Mouse (Mus musculus) embryonic facial prominence, embryonic 13.5 days (tissue): ENCODE measurements around the gene Mcf2l. TPM values are rescaled to one million over a fixed set of nuclear protein-coding genes. Genes with fewer than 3 reads are reported as not detected.
A peak's percentile ranks its signal among the peaks of the same experiment; 100 is the strongest.

Experiments
- ATAC-seq: fragments of 200-750 bp; cut with Nextera tagmentation; 2 replicates; pipeline ENCODE4 v1.8.0; 2017; ENCODE audit warnings: low read depth; ENCODE audit not compliant: insufficient number of reproducible peaks, insufficient read depth, low FRiP score, low TSS enrichment
- H3K27ac ChIP-seq: fragments of 300-500 bp; sonication (generic); 2 replicates; pipeline ENCODE4 v1.5.1; 2015; ENCODE audit warnings: moderate library complexity, mild to moderate bottlenecking, inconsistent platforms
- H3K27me3 ChIP-seq: fragments of 300-500 bp; sonication (generic); 2 replicates; pipeline ENCODE4 v1.6.1; 2015; ENCODE audit warnings: mild to moderate bottlenecking, inconsistent platforms
- H3K36me3 ChIP-seq: fragments of 300-500 bp; sonication (generic); 2 replicates; pipeline ENCODE4 v1.6.1; 2015; ENCODE audit warnings: mild to moderate bottlenecking, inconsistent platforms
- H3K4me1 ChIP-seq: fragments of 300-500 bp; sonication (generic); 2 replicates; pipeline ENCODE4 v1.6.1; 2015; ENCODE audit warnings: inconsistent platforms
- H3K4me2 ChIP-seq: fragments of 300-500 bp; sonication (generic); 2 replicates; pipeline ENCODE4 v1.6.1; 2015; ENCODE audit warnings: moderate library complexity, mild to moderate bottlenecking, inconsistent platforms
- H3K4me3 ChIP-seq: fragments of 300-500 bp; sonication (generic); 2 replicates; pipeline ENCODE4 v1.5.1; 2015; ENCODE audit warnings: mild to moderate bottlenecking, inconsistent platforms
- H3K9ac ChIP-seq: fragments of 300-500 bp; sonication (generic); 2 replicates; pipeline ENCODE4 v1.6.1; 2015; ENCODE audit warnings: mild to moderate bottlenecking, inconsistent platforms
- H3K9me3 ChIP-seq: fragments of 300-500 bp; sonication (generic); 2 replicates; pipeline ENCODE4 v1.6.1; 2016; ENCODE audit warnings: inconsistent platforms
- WGBS: fragments of 180-500 bp; shearing (Covaris S2); methylation state at CpG from one replicate; pipeline ENCODE4 v1.1.7; 2015; ENCODE audit warnings: mixed read lengths; 5-methylcytosine and 5-hydroxymethylcytosine counted together
- polyA plus RNA-seq: library from polyadenylated mRNA; unstranded; fragments of >200 nt; fragmentation: Nextera tagmentation; extraction: Ambion mirVana; gene quantifications from 2 replicates; pipeline ENCODE4 v1.2.1, GENCODE M21; 2015

The Mcf2l gene
- polyA plus RNA-seq, 1 experiment from 2014 or later = 13.1 TPM

- 0 out of 2 replicates have a peak overlapping the region, but pooled peaks have one; percentile 2 for H3K4me2 ChIP-seq
- 82% methylated on average over 3 of the region's 3 CpGs for WGBS
Measured at GRCm38 (mm10) chr8:12917029-12917428, 43.4 kb downstream of the Mcf2l start.

DNA sequence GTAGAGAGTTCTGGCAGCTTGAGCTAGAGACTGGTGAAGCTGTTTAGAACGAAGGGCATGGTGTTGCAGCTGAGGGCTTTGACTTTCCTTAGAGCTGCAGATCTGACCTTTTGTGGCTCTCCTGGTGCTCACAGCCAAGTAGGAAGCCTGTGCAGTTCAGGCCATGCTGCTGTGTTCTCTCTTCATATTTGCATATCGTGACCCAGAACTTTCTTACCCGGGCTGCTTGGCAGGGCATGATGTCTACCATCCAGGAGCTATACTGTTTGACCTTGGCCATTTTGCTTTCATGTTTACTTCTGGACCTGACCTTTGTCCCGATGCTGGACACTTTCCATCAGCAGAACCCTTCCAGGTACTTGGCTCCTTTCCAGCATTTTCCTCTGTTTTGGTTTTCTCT lies 44.2 kb downstream of the Mcf2l start:
- peaks cover 15% of the 10 kb centered on the region for H3K4me1 ChIP-seq
- H3K4me3 ChIP-seq = no peak overlapping the region
- H3K9me3 ChIP-seq = no peaks in the 10 kb centered on the region
- WGBS = 87% methylated on average over 4 of the region's 4 CpGs
- no peak overlapping the region for H3K9ac ChIP-seq
- H3K27ac ChIP-seq = no peak overlapping the region
- ATAC-seq = no peak
- no peak overlapping the region for H3K4me2 ChIP-seq
- 0 out of 2 replicates have a peak, but pooled peaks cover 8% of the 10 kb centered on the region for H3K36me3 ChIP-seq
- no peaks in the 10 kb centered on the region for H3K27me3 ChIP-seq

More at GRCm38 (mm10) chr8:12917029-12917428, 43.4 kb downstream of the Mcf2l start:
- Histone ChIP-seq H3K9me3 (no peaks in the 10 kb centered on the region), H3K4me1 (peaks cover 19% of the 10 kb centered on the region), H3K4me3 (no peak overlapping the region), H3K27ac (no peak overlapping the region), H3K36me3 (0 out of 2 replicates have a peak, but pooled peaks cover 8% of the 10 kb centered on the region), H3K9ac (no peak overlapping the region), H3K27me3 (no peaks in the 10 kb centered on the region)
- ATAC-seq = no peak

DNA sequence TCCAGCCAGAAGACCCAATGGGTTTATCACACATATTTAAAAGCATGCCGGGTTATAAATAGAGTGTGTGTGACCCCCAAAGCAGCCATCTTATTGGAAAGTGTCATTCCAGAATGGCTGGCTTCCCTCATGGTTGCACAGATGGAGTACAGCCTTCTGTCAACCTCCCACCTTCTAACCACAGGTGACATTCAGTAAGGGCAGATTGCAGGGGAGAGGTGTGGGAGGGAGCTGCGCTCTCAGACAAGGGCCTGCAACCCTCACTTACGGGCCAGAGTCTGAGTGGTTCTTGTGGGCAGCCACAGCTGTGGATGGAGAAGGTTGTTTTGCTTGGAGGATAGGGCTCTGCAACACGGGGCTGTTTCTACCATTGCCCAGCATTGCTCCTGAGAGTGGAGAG lies 47.0 kb downstream of the Mcf2l start:
- H3K36me3 ChIP-seq = no peaks in the 10 kb centered on the region
- H3K9me3 ChIP-seq = no peaks in the 10 kb centered on the region
- 85% methylated on average over 4 of the region's 4 CpGs for WGBS
- no peak overlapping the region for H3K4me3 ChIP-seq
- H3K4me1 ChIP-seq = peaks cover 17% of the 10 kb centered on the region; the same call in 1 of the 2 replicates
- H3K27ac ChIP-seq = no peak overlapping the region
- no peaks in the 10 kb centered on the region for H3K27me3 ChIP-seq
- no peak overlapping the region for H3K4me2 ChIP-seq
- no peak for ATAC-seq
- no peak overlapping the region for H3K9ac ChIP-seq

DNA sequence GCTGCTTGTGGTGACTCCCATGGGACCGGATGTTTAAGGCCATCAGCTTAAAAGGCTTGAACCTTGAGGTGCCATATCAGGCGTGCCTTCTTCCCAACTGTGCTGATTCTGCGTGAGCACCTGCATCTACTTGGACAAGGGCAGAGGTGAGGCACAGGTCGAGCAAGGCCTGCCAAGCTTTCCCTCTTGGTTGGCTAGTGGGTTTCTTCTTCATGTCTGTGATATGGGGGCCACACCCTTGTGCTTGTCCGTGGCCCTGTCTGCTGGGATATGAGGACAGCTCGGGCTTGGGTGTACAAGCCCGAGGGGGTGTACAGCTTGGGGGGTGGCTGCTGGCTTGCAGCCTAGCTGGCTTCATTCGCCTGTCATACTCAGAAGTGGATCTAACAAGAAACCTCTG lies 51.4 kb downstream of the Mcf2l start:
- no peak for ATAC-seq
- Histone ChIP-seq H3K36me3 (no peaks in the 10 kb centered on the region), H3K4me2 (no peak overlapping the region), H3K27me3 (no peaks in the 10 kb centered on the region), H3K9me3 (no peaks in the 10 kb centered on the region), H3K4me3 (no peak overlapping the region), H3K4me1 (peaks cover 29% of the 10 kb centered on the region), H3K27ac (0 out of 2 replicates have a peak overlapping the region, but pooled peaks have one; percentile 18), H3K9ac (no peak overlapping the region)
- 71% methylated on average over 8 of the region's 8 CpGs for WGBS

DNA sequence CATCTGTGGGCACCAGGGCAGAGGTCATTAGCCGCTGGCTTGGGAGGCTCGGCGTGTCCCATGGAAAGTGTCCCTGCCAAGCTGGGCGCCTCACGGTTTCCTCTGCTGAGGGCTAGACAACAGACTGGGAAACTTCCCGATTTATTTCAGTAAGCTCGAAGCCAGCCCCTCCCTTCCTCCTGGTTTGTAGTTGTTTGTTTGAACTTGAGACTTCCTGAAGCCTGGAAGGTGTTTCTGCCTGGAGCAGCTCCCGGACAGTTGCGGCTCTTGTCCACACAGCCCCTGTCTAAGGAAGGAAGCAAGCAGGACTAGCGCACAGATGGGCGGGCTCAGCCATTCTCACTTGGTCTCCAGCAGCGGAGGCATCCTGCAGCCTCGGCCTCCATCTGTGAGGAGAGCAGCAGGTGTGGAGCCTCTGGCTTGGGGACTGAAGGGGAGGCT lies 52.4 kb downstream of the Mcf2l start:
- no peak overlapping the region for H3K4me2 ChIP-seq
- 0 out of 2 replicates have a peak overlapping the region, but pooled peaks have one; percentile 18 for H3K27ac ChIP-seq
- H3K36me3 ChIP-seq = no peaks in the 10 kb centered on the region
- no peak overlapping the region for H3K9ac ChIP-seq
- WGBS = 51% methylated on average over 13 of the region's 13 CpGs
- H3K27me3 ChIP-seq = no peaks in the 10 kb centered on the region
- no peak for ATAC-seq
- H3K4me3 ChIP-seq = no peak overlapping the region
- H3K9me3 ChIP-seq = no peaks in the 10 kb centered on the region
- peaks cover 29% of the 10 kb centered on the region for H3K4me1 ChIP-seq

- Histone ChIP-seq H3K9ac (no peak overlapping the region), H3K27ac (no peak overlapping the region), H3K4me2 (no peak overlapping the region), H3K4me3 (no peak overlapping the region), H3K9me3 (no peaks in the 10 kb centered on the region), H3K27me3 (no peaks in the 10 kb centered on the region), H3K4me1 (peaks cover 29% of the 10 kb centered on the region), H3K36me3 (no peaks in the 10 kb centered on the region)
- 44% methylated on average over 7 of the region's 7 CpGs for WGBS
- ATAC-seq = no peak
Measured at GRCm38 (mm10) chr8:12927204-12927983, 53.8 kb downstream of the Mcf2l start.

DNA sequence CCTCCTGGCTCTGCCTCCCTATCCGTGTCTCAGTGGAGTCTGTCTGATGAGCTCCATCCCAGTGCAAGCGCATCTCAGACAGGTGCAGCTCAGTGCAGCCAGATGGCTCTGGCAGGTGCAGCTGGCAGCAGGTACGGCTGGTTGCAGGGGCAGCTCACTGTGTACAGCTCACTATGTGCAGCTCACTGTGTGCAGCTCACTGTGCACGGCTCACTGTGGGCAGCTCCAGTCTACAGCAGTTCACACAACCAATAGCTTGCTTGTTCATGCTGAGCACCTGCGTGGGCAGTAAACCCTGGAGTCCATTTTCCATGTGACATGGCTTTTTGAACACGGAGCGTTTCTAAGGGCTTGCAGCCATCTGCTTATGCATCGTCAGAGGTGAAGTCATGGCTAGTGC lies 54.4 kb downstream of the Mcf2l start:
- Histone ChIP-seq H3K4me3 (no peak overlapping the region), H3K4me2 (no peak overlapping the region), H3K9me3 (no peaks in the 10 kb centered on the region), H3K27ac (no peak overlapping the region), H3K9ac (no peak overlapping the region), H3K36me3 (no peaks in the 10 kb centered on the region), H3K27me3 (no peaks in the 10 kb centered on the region), H3K4me1 (peaks cover 27% of the 10 kb centered on the region)
- ATAC-seq = no peak
- WGBS = 89% methylated on average over 8 of the region's 8 CpGs

- no peak for ATAC-seq
- H3K4me2 ChIP-seq = no peak overlapping the region
- 79% methylated on average over 5 of the region's 5 CpGs for WGBS
- H3K4me1 ChIP-seq = peaks cover 22% of the 10 kb centered on the region
- H3K9me3 ChIP-seq = no peaks in the 10 kb centered on the region
- no peaks in the 10 kb centered on the region for H3K27me3 ChIP-seq
- no peaks in the 10 kb centered on the region for H3K36me3 ChIP-seq
- H3K27ac ChIP-seq = no peak overlapping the region
- no peak overlapping the region for H3K4me3 ChIP-seq
- H3K9ac ChIP-seq = no peak overlapping the region
Measured at GRCm38 (mm10) chr8:12928931-12929330, 55.3 kb downstream of the Mcf2l start.

- no peaks in the 10 kb centered on the region for H3K27me3 ChIP-seq
- ATAC-seq = no peak
- no peak overlapping the region for H3K9ac ChIP-seq
- no peak overlapping the region for H3K27ac ChIP-seq
- H3K9me3 ChIP-seq = no peaks in the 10 kb centered on the region
- H3K4me2 ChIP-seq = no peak overlapping the region
- no peaks in the 10 kb centered on the region for H3K36me3 ChIP-seq
- H3K4me3 ChIP-seq = no peak overlapping the region
- WGBS = 36% methylated on average over 5 of the region's 5 CpGs
- H3K4me1 ChIP-seq = peaks cover 22% of the 10 kb centered on the region
Measured at GRCm38 (mm10) chr8:12930290-12930689, 56.7 kb downstream of the Mcf2l start.

DNA sequence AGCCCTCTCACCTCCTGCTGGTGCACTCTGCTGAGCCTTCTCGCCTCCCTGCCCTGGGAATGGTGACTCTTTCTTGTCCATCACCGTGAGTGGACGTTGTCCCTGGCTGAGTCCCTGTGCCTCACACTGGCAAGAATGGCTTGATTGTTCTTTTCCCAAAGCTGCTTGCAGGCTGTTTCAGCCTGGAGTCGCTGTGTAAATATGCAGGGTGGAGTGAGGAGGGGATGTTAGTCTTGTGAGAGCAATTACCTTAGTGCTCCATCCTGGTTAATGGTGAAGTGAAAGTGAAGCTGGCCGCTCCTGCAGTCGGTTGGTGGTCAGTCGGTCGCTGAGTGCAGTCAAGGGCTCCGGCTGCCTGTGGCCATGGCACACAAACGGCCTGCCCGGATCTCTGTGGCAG lies 57.8 kb downstream of the Mcf2l start:
- Histone ChIP-seq H3K27me3 (no peaks in the 10 kb centered on the region), H3K36me3 (no peaks in the 10 kb centered on the region), H3K27ac (0 out of 2 replicates have a peak overlapping the region, but pooled peaks have one; percentile 16), H3K4me2 (no peak overlapping the region), H3K9me3 (no peaks in the 10 kb centered on the region), H3K4me3 (no peak overlapping the region), H3K9ac (peak overlapping the region; percentile 0; the same call in 1 of the 2 replicates), H3K4me1 (peaks cover 11% of the 10 kb centered on the region)
- no peak for ATAC-seq
- 39% methylated on average over 11 of the region's 11 CpGs for WGBS

GRCm38 (mm10) chr8:12932520-12932919 lies 58.9 kb downstream of the Mcf2l start:
- Histone ChIP-seq H3K4me3 (no peak overlapping the region), H3K4me2 (no peak overlapping the region), H3K27me3 (no peaks in the 10 kb centered on the region), H3K9ac (no peak overlapping the region), H3K36me3 (no peaks in the 10 kb centered on the region), H3K27ac (no peak overlapping the region), H3K4me1 (peaks cover 4% of the 10 kb centered on the region; the same call in 1 of the 2 replicates), H3K9me3 (no peaks in the 10 kb centered on the region)
- ATAC-seq = no peak
- WGBS = 79% methylated on average over 8 of the region's 8 CpGs

DNA sequence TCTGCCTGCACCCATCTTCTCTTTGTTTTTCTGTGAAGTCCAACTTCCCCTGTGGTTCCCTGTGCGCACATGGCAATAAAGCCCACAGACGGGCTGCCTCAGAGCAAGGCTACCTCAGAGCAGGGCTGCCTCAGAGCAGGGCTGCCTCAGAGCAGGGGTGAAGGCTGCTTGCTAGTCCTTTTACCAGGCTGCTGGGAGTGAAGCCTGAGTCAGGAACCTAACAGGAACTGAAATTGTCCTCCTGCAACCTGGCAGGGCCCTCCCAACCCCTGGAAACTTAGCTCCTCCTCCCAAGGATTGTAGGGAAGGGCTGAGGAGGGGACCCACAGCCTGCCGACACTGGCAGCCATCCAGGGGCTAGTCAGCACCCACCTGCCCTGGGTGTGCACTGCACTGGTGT lies 60.2 kb downstream of the Mcf2l start:
- Histone ChIP-seq H3K36me3 (no peaks in the 10 kb centered on the region), H3K9ac (no peak overlapping the region), H3K27ac (no peak overlapping the region), H3K9me3 (no peaks in the 10 kb centered on the region), H3K27me3 (no peaks in the 10 kb centered on the region), H3K4me2 (no peak overlapping the region), H3K4me3 (no peak overlapping the region), H3K4me1 (peaks cover 3% of the 10 kb centered on the region; the same call in 1 of the 2 replicates)
- 55% methylated on average over 3 of the region's 3 CpGs for WGBS
- no peak for ATAC-seq
